Mouse (Mus musculus): ENCODE data around the gene Lrguk.

Gene Lrguk

GRCm38 (mm10) chr6:34028933-34029745 lies at the start of gene Lrguk:
Lrguk (plus strand) TSS chr6:34029448.
- DNase-seq (ENCODE audit: low spot score in 2 of 2), result peak; percentile 81 to 86

DNA sequence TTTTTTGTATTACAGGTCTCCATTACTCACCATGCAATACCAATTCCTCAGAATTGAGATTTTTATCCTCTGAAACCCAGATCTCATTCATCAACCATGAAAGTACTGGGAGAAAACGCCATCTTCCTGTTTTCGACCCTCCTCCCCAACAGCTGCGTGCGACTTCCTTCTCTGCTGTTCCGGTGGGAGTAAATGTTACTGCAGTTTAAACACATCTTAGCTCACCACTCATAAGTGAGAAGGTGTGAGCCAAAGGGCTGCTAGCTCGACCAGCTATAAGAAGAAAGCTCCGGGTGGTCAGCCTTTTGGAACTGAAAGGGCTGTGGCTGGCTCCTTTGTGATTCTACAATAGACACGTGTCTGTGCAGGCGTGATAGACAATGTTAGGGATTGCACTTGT lies 46.5 kb upstream of the Lrguk start:
- DNase-seq (ENCODE audit: low spot score in 2 of 2), result no peak

GRCm38 (mm10) chr6:33987132-33987531 lies 42.1 kb upstream of the Lrguk start:
- no peak for DNase-seq (ENCODE audit: low spot score in 2 of 2)

- DNase-seq (ENCODE audit: low spot score in 2 of 2), result no peak
Measured at GRCm38 (mm10) chr6:33992213-33993034, 36.8 kb upstream of the Lrguk start.

DNA sequence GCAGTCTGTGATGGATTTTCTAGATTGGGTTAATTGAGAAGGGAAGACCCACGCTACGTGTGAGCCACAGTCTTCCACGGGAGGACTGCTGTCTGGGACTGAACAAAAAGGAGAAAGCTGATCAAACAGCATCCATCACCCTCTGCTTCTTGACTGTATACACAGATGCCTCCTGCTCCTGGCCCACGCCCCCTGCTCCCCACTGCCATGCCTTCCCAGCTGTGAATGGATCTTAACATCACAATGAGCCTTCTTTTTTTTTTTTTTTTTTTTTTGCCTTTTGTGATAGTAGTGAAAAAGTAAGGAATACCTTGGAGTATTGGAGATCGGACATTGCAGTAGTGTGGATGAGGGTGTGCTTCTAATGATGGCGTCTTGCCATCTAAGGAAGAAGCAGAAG lies 35.4 kb upstream of the Lrguk start:
- DNase-seq (ENCODE audit: low spot score in 2 of 2), result no peak

- DNase-seq (ENCODE audit: low spot score in 2 of 2), result no peak
Measured at GRCm38 (mm10) chr6:33998590-33998989, 30.7 kb upstream of the Lrguk start.

DNA sequence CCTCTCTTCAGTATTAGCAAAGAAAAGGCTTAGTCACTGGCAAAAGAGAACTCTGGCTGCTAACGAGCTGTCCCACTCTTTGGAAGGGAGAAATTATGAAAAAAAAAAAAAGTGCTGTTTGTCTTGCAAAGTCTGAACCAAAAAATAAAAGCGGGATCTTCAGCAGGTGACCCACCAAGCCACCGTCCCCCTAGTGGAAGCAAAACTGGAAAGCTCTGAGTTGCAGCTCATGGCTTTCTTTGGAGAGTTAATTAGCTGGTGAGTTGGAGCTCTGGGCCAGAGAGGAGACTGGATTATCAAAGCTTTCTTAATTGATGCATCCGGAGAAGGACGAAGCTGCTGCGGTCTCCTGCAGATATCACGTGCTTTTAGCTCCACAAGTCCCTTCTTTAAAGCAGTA lies 29.7 kb upstream of the Lrguk start:
- no peak for DNase-seq (ENCODE audit: low spot score in 2 of 2)

GRCm38 (mm10) chr6:34000644-34001043 lies 28.6 kb upstream of the Lrguk start:
- DNase-seq (ENCODE audit: low spot score in 2 of 2), result no peak

- no peak for DNase-seq (ENCODE audit: low spot score in 2 of 2)
Measured at GRCm38 (mm10) chr6:34003033-34003432, 26.2 kb upstream of the Lrguk start.

- no peak for DNase-seq (ENCODE audit: low spot score in 2 of 2)
Measured at GRCm38 (mm10) chr6:34013469-34013868, 15.8 kb upstream of the Lrguk start.

- DNase-seq (ENCODE audit: low spot score in 2 of 2), result no peak
Measured at GRCm38 (mm10) chr6:34029746-34030027, 439 bp downstream of the Lrguk start.

DNA sequence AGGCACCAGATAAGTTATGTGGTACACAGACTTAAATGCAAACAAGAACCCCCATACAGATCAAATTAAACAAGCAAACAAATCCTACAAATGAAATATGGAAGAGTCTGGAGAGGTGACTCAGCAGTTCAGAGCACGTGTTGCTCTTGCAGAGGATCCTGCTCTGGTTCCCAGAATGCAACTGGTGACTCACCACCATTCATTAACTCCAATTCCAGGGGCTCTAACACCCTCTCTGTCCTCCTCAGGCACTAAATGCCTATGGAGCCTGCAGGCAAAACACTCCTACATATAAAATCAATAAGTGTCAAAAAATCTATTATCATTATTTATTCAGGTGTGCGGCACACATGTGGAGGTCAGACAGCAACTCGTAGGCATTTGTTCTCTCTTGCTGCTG lies 4.8 kb downstream of the Lrguk start:
- no peak for DNase-seq (ENCODE audit: low spot score in 2 of 2)

DNA sequence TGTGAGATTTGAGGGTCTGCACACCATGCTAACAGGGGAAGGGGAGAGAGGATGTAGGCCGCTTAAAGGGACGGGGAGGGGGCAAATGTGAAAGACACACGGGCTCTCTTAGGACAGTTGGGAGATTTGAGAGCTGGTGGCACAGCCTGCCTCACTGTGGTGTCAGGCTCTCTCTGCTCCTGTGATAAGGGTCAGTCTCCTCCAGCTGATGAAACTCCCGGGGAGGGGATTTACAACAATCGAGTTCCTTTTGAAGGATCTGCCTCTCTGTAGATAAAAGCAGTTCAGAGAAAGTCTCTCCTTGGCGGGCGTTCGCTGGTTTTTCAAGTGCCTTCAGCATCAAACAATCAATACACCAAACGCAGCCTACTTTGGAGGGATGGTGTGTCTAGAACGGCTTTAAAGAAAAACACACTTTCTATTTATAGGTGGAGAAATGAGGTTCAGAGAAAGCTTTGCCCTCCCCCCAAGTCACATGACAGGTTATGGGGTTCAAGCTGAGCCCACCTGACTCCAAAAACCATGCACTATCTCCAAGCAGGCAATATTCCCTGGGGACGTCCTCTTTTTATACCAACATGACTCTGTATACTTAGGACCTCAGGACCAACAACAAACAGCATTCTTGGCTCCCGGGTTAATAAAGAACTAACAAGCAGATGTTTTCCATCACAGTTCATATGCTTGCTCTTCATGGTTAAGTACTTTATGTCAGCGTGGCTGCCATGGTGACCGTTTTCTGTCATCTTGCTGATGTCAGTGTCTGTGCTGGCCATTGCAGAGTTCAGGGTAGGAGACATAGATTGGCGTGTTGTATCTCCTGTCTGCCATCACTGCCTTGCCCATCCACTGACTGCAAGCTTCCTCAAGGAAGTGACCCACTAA lies 5.6 kb downstream of the Lrguk start:
- DNase-seq (ENCODE audit: low spot score in 2 of 2), result no peak

- DNase-seq (ENCODE audit: low spot score in 2 of 2), result peak; percentile 76 to 77
Measured at GRCm38 (mm10) chr6:34040624-34041235, 11.5 kb downstream of the Lrguk start.

GRCm38 (mm10) chr6:34041589-34042280 lies 12.5 kb downstream of the Lrguk start:
- no peak for DNase-seq (ENCODE audit: low spot score in 2 of 2)

GRCm38 (mm10) chr6:34044228-34044811 lies 15.1 kb downstream of the Lrguk start:
- DNase-seq (ENCODE audit: low spot score in 2 of 2), result no peak

GRCm38 (mm10) chr6:34044846-34045540 lies 15.7 kb downstream of the Lrguk start:
- no peak for DNase-seq (ENCODE audit: low spot score in 2 of 2)

DNA sequence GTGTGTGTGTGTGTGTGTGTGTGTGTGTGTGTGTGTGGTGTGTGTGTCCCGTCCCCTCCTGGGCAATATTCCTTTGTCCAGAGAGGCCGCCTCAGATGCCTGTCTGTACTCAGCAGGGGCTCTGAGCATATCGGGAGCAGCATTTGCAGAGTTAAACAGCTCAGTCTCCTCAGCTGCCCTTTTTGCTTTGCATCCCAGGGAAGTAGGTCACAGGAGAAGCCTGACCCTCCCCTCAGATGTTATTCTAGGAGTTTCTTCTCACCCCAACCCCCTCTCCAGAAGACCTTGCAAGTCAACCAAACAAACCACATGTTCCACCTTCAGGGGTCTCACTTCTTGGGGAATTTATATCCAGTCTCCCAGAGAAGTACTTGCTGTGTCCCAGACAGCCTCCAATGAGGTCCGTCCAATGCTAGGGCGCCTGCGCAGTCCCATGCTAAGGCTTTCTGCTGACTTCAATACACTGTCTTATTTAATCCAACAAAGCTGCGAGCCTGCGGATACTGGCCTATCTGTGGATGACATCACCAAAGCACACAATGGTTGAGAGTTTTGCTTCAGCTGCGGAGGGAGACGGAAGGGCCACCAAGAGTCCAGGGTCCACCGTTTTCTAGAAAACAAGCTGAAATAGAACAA lies 17.4 kb downstream of the Lrguk start:
- no peak for DNase-seq (ENCODE audit: low spot score in 2 of 2)

GRCm38 (mm10) chr6:34049433-34049832 lies 20.2 kb downstream of the Lrguk start:
- no peak for DNase-seq (ENCODE audit: low spot score in 2 of 2)

- no peak for DNase-seq (ENCODE audit: low spot score in 2 of 2)
Measured at GRCm38 (mm10) chr6:34059741-34060140, 30.5 kb downstream of the Lrguk start.

Data from right cerebral cortex, postnatal 36 days (tissue).